Mouse (Mus musculus): ENCODE measurements around the gene Jmjd1c. TPM values are rescaled to one million over a fixed set of nuclear protein-coding genes. Genes with fewer than 3 reads are reported as not detected.
A peak's percentile ranks its signal among the peaks of the same experiment; 100 is the strongest.

Gene Jmjd1c
- polyA plus RNA-seq, 1 experiment from 2014 or later, result 10.9 TPM

DNA sequence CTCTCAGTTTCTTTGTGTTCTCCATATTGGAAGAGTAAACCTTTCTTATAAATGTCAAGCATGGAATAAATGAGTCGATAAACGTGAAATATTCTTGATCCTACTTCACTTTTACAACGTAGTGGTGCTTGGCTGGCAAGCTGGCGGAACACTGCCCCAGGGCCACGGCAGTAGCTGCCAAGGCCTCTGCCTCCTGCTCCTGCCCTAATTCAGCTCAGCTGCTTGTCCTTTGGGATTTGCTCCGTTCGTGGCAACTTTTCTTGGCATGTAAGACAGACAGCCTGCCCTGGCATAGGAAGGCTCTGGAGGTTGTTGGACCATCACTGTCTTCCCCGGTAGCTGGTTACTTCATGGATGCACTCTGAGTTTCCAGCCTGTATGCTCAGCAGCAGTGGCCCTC is 20.3 kb downstream of the Jmjd1c start:
- H3K27ac ChIP-seq (ENCODE audit: low read length), result no peak overlapping the region
- H3K36me3 ChIP-seq (ENCODE audit: control insufficient read depth, insufficient read depth), result no peaks in the 10 kb centered on the region
- H3K4me2 ChIP-seq (ENCODE audit: low read depth, low read length), result no peak overlapping the region
- H3K9me3 ChIP-seq (replicated peaks; ENCODE audit: control insufficient read depth, low read length), result no peaks in the 10 kb centered on the region
- H3K4me1 ChIP-seq (ENCODE audit: control insufficient read depth, low read depth, low read length), result peaks cover 12% of the 10 kb centered on the region
- no peak overlapping the region for H3K9ac ChIP-seq (ENCODE audit: low read depth, low read length)
- ATAC-seq (ENCODE audit: low read depth), result no peak
- H3K4me3 ChIP-seq (ENCODE audit: low read depth, low read length), result no peak overlapping the region
- H3K27me3 ChIP-seq (ENCODE audit: control insufficient read depth, insufficient read depth, low read depth, low read length), result no peaks in the 10 kb centered on the region
- WGBS (ENCODE audit: insufficient replicate concordance), result 76% methylated on average over 8 of the region's 8 CpGs

DNA sequence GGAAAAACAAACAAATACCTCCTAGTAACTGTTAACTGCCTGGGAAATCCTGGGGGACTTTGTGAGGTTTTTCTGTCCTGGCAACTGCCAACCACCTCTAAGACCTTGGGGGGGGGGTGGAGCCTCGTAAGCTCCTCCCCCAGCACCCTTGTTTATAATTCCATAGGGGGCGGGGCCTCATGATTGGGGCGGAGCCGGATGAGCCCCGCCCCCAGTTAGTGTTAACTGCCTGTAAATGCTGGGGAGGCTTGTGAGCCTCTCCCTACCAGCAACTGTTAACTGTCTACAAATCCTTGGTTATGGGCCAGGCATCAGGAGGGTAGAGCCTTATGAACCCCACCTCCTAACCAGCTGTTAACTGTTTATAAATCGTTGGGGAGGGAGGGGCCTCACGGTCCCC is 23.4 kb downstream of the Jmjd1c start:
- Histone ChIP-seq H3K9me3 (replicated peaks; ENCODE audit: control insufficient read depth, low read length) (no peaks in the 10 kb centered on the region), H3K4me2 (ENCODE audit: low read depth, low read length) (no peak overlapping the region), H3K36me3 (ENCODE audit: control insufficient read depth, insufficient read depth) (no peaks in the 10 kb centered on the region), H3K27me3 (ENCODE audit: control insufficient read depth, insufficient read depth, low read depth, low read length) (no peaks in the 10 kb centered on the region), H3K27ac (ENCODE audit: low read length) (no peak overlapping the region), H3K4me1 (ENCODE audit: control insufficient read depth, low read depth, low read length) (peaks cover 12% of the 10 kb centered on the region), H3K9ac (ENCODE audit: low read depth, low read length) (no peak overlapping the region), H3K4me3 (ENCODE audit: low read depth, low read length) (no peak overlapping the region)
- 57% methylated on average over 7 of the region's 7 CpGs for WGBS (ENCODE audit: insufficient replicate concordance)
- no peak for ATAC-seq (ENCODE audit: low read depth)

DNA sequence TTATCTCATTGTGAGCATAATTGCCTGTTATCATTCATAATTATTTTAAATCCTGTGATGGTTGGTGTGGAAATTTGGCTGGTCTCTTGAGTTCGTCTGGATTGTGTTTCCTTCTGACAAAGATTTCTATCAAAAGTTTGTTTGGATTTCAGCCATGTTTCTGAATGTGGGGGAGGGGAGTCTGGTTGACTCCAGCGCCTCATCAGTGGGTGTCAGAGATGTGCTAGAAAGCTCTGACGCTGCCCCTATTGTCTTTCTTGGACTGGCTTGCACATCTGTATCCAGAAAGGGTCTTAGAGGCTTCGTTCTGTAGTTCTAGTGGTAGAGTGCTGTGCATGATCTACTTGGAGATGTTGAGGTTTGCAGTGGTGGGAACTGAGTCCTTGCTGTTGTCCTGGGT is 24.3 kb downstream of the Jmjd1c start:
- Histone ChIP-seq H3K36me3 (ENCODE audit: control insufficient read depth, insufficient read depth) (no peaks in the 10 kb centered on the region), H3K4me2 (ENCODE audit: low read depth, low read length) (no peak overlapping the region), H3K27ac (ENCODE audit: low read length) (no peak overlapping the region), H3K4me3 (ENCODE audit: low read depth, low read length) (no peak overlapping the region), H3K9ac (ENCODE audit: low read depth, low read length) (no peak overlapping the region), H3K27me3 (ENCODE audit: control insufficient read depth, insufficient read depth, low read depth, low read length) (no peaks in the 10 kb centered on the region), H3K9me3 (replicated peaks; ENCODE audit: control insufficient read depth, low read length) (no peaks in the 10 kb centered on the region), H3K4me1 (ENCODE audit: control insufficient read depth, low read depth, low read length) (peaks cover 9% of the 10 kb centered on the region)
- no peak for ATAC-seq (ENCODE audit: low read depth)
- 57% methylated on average over 4 of the region's 4 CpGs for WGBS (ENCODE audit: insufficient replicate concordance)

GRCm38 (mm10) chr10:67120640-67121039 is 24.7 kb downstream of the Jmjd1c start:
- 79% methylated on average over 2 of the region's 2 CpGs for WGBS (ENCODE audit: insufficient replicate concordance)
- no peak overlapping the region for H3K4me3 ChIP-seq (ENCODE audit: low read depth, low read length)

DNA sequence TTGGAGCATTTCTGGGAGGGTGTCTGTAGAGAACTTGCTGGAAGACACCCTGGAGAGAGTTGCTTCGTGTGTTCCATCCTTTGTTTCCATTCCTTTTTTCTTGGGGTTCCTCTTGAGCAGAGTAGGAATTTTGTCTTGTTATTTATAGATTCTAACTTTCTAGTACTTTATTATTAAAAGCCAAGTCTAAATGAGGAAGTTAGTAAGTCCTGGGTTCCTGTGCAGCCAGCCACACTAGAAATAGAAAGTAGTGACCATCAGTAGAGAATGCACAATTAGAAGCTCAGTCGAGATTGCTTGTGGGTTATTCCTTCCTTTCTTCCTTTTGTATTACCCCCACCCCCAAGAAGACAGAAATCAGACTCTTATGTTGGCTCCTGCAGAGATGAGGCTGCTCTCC is 27.8 kb downstream of the Jmjd1c start:
- Histone ChIP-seq H3K27ac (ENCODE audit: low read length) (no peak overlapping the region), H3K9me3 (replicated peaks; ENCODE audit: control insufficient read depth, low read length) (no peaks in the 10 kb centered on the region), H3K27me3 (ENCODE audit: control insufficient read depth, insufficient read depth, low read depth, low read length) (peaks cover 28% of the 10 kb centered on the region), H3K9ac (ENCODE audit: low read depth, low read length) (no peak overlapping the region), H3K36me3 (ENCODE audit: control insufficient read depth, insufficient read depth) (no peaks in the 10 kb centered on the region), H3K4me1 (ENCODE audit: control insufficient read depth, low read depth, low read length) (peaks cover 10% of the 10 kb centered on the region), H3K4me2 (ENCODE audit: low read depth, low read length) (no peak overlapping the region), H3K4me3 (ENCODE audit: low read depth, low read length) (no peak overlapping the region)
- WGBS (ENCODE audit: insufficient replicate concordance), result 32% methylated on average over 2 of the region's 2 CpGs
- ATAC-seq (ENCODE audit: low read depth), result no peak

More at GRCm38 (mm10) chr10:67120640-67121039, 24.7 kb downstream of the Jmjd1c start:
- peaks cover 5% of the 10 kb centered on the region for H3K4me1 ChIP-seq (ENCODE audit: control insufficient read depth, low read depth, low read length)
- ATAC-seq (ENCODE audit: low read depth), result no peak
- H3K36me3 ChIP-seq (ENCODE audit: control insufficient read depth, insufficient read depth), result no peaks in the 10 kb centered on the region
- peaks cover 2% of the 10 kb centered on the region for H3K27me3 ChIP-seq (ENCODE audit: control insufficient read depth, insufficient read depth, low read depth, low read length)
- H3K4me2 ChIP-seq (ENCODE audit: low read depth, low read length), result no peak overlapping the region
- H3K27ac ChIP-seq (ENCODE audit: low read length), result no peak overlapping the region
- no peak overlapping the region for H3K9ac ChIP-seq (ENCODE audit: low read depth, low read length)
- H3K9me3 ChIP-seq (replicated peaks; ENCODE audit: control insufficient read depth, low read length), result no peaks in the 10 kb centered on the region

DNA sequence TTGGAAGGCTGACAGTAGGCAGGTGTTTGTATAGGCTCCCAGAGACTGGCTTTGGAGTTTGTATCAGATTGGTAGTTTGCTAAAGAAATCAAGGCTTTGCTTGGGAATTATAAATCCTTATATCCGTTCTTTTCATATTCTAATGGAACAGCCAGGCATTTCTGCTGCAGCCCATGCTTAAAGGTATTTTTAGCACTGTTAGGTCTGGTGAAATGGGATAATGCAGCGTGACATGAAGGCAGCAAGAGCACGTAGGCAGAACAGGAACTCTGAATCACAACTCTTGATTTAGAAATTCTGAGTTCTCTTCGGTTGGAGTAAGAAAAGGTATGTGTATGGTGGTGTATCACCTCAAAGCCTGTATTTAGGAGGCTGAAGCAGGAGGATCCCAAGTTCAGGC is 28.2 kb downstream of the Jmjd1c start:
- peaks cover 10% of the 10 kb centered on the region for H3K4me1 ChIP-seq (ENCODE audit: control insufficient read depth, low read depth, low read length)
- no peaks in the 10 kb centered on the region for H3K36me3 ChIP-seq (ENCODE audit: control insufficient read depth, insufficient read depth)
- no peak overlapping the region for H3K9ac ChIP-seq (ENCODE audit: low read depth, low read length)
- no peak overlapping the region for H3K4me2 ChIP-seq (ENCODE audit: low read depth, low read length)
- H3K9me3 ChIP-seq (replicated peaks; ENCODE audit: control insufficient read depth, low read length), result no peaks in the 10 kb centered on the region
- H3K27ac ChIP-seq (ENCODE audit: low read length), result no peak overlapping the region
- H3K27me3 ChIP-seq (ENCODE audit: control insufficient read depth, insufficient read depth, low read depth, low read length), result peaks cover 28% of the 10 kb centered on the region
- ATAC-seq (ENCODE audit: low read depth), result no peak
- H3K4me3 ChIP-seq (ENCODE audit: low read depth, low read length), result no peak overlapping the region
- 50% methylated on average over 4 of the region's 4 CpGs for WGBS (ENCODE audit: insufficient replicate concordance)

- no peaks in the 10 kb centered on the region for H3K9me3 ChIP-seq (replicated peaks; ENCODE audit: control insufficient read depth, low read length)
- H3K4me1 ChIP-seq (ENCODE audit: control insufficient read depth, low read depth, low read length), result peaks cover 7% of the 10 kb centered on the region
- H3K27ac ChIP-seq (ENCODE audit: low read length), result peak overlapping the region; percentile 19; the same call in 1 of the 2 replicates
- peak overlapping the region; percentile 65 for H3K9ac ChIP-seq (ENCODE audit: low read depth, low read length)
- peak overlapping the region; percentile 76 for H3K4me3 ChIP-seq (ENCODE audit: low read depth, low read length)
- no peaks in the 10 kb centered on the region for H3K36me3 ChIP-seq (ENCODE audit: control insufficient read depth, insufficient read depth)
- ATAC-seq (ENCODE audit: low read depth), result peak; percentile 46
- 1% methylated on average over 50 of the region's 50 CpGs for WGBS (ENCODE audit: insufficient replicate concordance)
- H3K4me2 ChIP-seq (ENCODE audit: low read depth, low read length), result peak overlapping the region; percentile 95
- H3K27me3 ChIP-seq (ENCODE audit: control insufficient read depth, insufficient read depth, low read depth, low read length), result peaks cover 28% of the 10 kb centered on the region
Observed at GRCm38 (mm10) chr10:67126061-67126858, 30.3 kb downstream of the Jmjd1c start.

DNA sequence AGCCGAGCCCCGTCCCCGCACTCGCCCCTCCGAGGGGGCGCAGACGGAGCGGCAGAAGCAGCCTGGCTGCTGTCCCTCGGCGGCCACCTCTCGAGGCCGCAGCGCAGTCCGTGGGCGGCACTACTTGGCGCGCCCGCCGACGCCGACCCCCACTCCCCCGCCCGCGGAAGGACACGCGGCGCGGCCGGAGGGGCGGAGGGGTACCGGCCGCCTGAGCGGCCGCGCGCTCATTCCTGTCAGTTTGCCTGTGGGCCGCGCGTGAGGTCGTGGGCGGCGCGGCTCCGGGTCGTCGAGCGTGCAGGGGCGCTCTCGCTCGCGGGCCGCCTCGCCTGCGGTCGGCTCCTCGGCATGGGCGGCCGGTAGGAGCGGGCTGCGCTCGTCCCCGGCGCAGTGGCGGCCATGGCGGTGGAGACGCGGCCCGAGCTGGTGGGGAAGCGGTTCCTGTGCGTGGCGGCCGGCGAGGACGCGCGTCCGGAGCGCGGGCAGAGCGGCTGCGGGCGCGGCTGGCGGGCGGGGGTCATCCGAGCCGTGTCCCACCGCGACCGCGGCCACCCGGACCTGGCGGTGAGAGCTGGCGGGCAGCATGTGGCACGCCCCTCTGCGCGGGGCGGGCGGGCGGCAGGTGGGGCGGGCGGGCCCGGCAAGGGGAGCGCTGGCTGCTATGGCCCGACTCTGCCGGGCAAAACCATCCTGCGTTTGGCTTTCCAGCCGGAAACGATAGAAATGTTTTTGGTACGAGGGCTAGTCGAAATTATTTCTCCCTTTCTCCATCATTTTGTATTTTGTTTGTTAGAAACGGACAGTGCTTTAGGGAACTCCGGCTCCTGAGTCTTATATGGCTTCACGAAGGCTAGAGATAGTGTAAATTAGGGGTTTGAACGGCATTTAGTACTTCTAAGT is 31.2 kb downstream of the Jmjd1c start:
- H3K9me3 ChIP-seq (replicated peaks; ENCODE audit: control insufficient read depth, low read length), result no peaks in the 10 kb centered on the region
- H3K27ac ChIP-seq (ENCODE audit: low read length), result peak overlapping the region; percentile 19; the same call in 1 of the 2 replicates
- H3K4me3 ChIP-seq (ENCODE audit: low read depth, low read length), result peak overlapping the region; percentile 76
- H3K4me2 ChIP-seq (ENCODE audit: low read depth, low read length), result peak overlapping the region; percentile 95
- H3K36me3 ChIP-seq (ENCODE audit: control insufficient read depth, insufficient read depth), result no peaks in the 10 kb centered on the region
- H3K4me1 ChIP-seq (ENCODE audit: control insufficient read depth, low read depth, low read length), result peaks cover 7% of the 10 kb centered on the region
- H3K9ac ChIP-seq (ENCODE audit: low read depth, low read length), result peak overlapping the region; percentile 65
- WGBS (ENCODE audit: insufficient replicate concordance), result under 1% methylated on average over 102 of the region's 115 CpGs
- ATAC-seq (ENCODE audit: low read depth), result peak; percentile 73
- peaks cover 28% of the 10 kb centered on the region for H3K27me3 ChIP-seq (ENCODE audit: control insufficient read depth, insufficient read depth, low read depth, low read length)

DNA sequence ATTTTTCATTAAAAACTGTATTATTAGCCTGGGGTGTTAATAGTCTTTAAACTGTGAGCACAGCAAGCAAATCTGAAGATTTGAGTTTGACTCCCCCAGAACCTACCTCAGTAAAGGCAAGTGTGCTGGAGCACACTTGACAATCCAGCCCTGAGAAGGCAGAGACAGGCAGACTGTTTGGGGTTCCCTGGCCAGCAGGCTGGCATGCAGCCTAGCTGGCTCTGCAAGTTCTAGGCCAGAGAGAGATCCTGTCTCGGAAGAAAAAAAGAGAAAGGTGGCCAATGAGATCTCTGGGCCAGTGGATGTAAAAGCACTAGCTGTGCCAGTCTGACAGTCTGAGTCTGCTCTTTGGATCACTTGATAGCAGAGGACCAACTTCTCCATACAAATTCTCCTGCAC is 33.6 kb downstream of the Jmjd1c start:
- Histone ChIP-seq H3K27me3 (ENCODE audit: control insufficient read depth, insufficient read depth, low read depth, low read length) (peaks cover 28% of the 10 kb centered on the region), H3K27ac (ENCODE audit: low read length) (no peak overlapping the region), H3K4me1 (ENCODE audit: control insufficient read depth, low read depth, low read length) (peaks cover 7% of the 10 kb centered on the region), H3K9me3 (replicated peaks; ENCODE audit: control insufficient read depth, low read length) (no peaks in the 10 kb centered on the region), H3K9ac (ENCODE audit: low read depth, low read length) (no peak overlapping the region), H3K4me2 (ENCODE audit: low read depth, low read length) (no peak overlapping the region), H3K36me3 (ENCODE audit: control insufficient read depth, insufficient read depth) (no peaks in the 10 kb centered on the region), H3K4me3 (ENCODE audit: low read depth, low read length) (no peak overlapping the region)
- 68% methylated on average over 1 of the region's 1 CpGs for WGBS (ENCODE audit: insufficient replicate concordance)
- ATAC-seq (ENCODE audit: low read depth), result no peak

Measured in liver, embryonic 16.5 days (tissue).